Mouse (Mus musculus): ENCODE results near the gene Acot3. TPM values are rescaled to one million over a fixed set of nuclear protein-coding genes. Genes with fewer than 3 reads are reported as not detected.
"Not testable (repeated sequence)": the region's sequence is repeated elsewhere in the genome, so short reads cannot be mapped to it uniquely, and the experiment has no call there.

Gene Acot3
- polyA plus RNA-seq, 1 experiment from 2014 or later = 0.55 TPM

DNA sequence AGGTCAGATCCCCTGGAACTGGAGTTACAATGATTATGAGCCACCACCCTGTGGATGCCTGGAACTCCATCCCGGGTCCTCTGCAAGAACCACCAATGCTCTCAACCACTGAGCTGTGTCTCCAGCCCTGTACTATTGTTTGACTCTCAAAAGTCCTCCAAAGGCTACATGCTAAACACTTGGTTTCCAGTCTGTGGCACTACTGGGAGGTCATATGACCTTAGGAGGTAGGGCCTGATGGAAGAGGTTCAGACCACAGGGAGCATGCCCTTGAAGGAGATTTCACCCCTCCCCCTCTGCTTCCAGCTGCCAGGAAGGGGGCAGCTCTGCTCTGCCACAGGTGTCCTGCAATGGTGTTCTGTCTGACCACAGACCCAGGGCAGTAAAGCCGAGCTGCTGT, 18.6 kb upstream of the Acot3 start:
- 75% methylated on average over 2 of the region's 2 CpGs for WGBS
- not testable (repeated sequence) for H3K27ac ChIP-seq (ENCODE audit: low read depth, low read length); ATAC-seq (ENCODE audit: low FRiP score, low TSS enrichment); H3K27me3 ChIP-seq (ENCODE audit: control insufficient read depth, insufficient read depth, low read length); H3K9ac ChIP-seq (ENCODE audit: low read depth, low read length); H3K4me2 ChIP-seq (replicated peaks; ENCODE audit: low read depth, low read length); H3K4me1 ChIP-seq (ENCODE audit: control insufficient read depth, insufficient read depth, low read length); H3K4me3 ChIP-seq (ENCODE audit: low read length); H3K36me3 ChIP-seq (ENCODE audit: control insufficient read depth, insufficient read depth, low read length); H3K9me3 ChIP-seq (ENCODE audit: control insufficient read depth, low read length)

- Histone ChIP-seq H3K36me3 (ENCODE audit: control insufficient read depth, insufficient read depth, low read length) (no peaks in the 10 kb centered on the region), H3K9ac (ENCODE audit: low read depth, low read length) (no peak overlapping the region), H3K27me3 (ENCODE audit: control insufficient read depth, insufficient read depth, low read length) (no peaks in the 10 kb centered on the region), H3K4me2 (replicated peaks; ENCODE audit: low read depth, low read length) (no peak overlapping the region), H3K9me3 (ENCODE audit: control insufficient read depth, low read length) (peaks cover 2% of the 10 kb centered on the region; the same call in 1 of the 2 replicates), H3K27ac (ENCODE audit: low read depth, low read length) (no peak overlapping the region), H3K4me3 (ENCODE audit: low read length) (no peak overlapping the region), H3K4me1 (ENCODE audit: control insufficient read depth, insufficient read depth, low read length) (no peaks in the 10 kb centered on the region)
- no peak for ATAC-seq (ENCODE audit: low FRiP score, low TSS enrichment)
- WGBS = 30% methylated on average over 4 of the region's 4 CpGs
Observed at GRCm38 (mm10) chr12:84034108-84034507, 17.8 kb upstream of the Acot3 start.

DNA sequence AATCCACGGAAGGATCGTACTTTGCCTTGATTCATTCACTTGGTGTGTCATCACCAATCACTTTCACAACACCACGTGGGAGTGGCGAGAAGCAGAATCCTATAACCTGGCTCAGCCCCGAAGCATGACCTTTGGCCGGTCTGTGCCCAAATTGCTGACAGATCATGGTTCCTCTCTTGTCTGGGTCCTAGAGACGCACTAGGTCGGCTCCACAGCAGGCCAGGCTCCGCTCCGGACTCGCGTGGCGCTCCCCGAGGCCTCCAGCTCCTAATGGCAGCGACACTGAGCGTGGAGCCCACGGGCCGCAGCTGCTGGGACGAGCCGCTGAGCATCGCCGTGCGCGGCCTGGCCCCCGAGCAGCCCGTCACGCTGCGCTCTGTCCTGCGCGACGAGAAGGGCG, 13.7 kb upstream of the Acot3 start, which contains the start of gene Acot4:
Gene Acot4, plus strand, starts transcription at position 139 of the 400 bp plus-strand sequence.
- Histone ChIP-seq H3K4me3 (ENCODE audit: low read length) (peak within 1 kb of the TSS; percentile 36), H3K4me2 (replicated peaks; ENCODE audit: low read depth, low read length) (peak within 1 kb of the TSS; percentile 74), H3K9ac (ENCODE audit: low read depth, low read length) (peak within 1 kb of the TSS; percentile 44)
- WGBS = 5% methylated on average over 22 of the region's 32 CpGs
- H3K36me3 ChIP-seq (ENCODE audit: control insufficient read depth, insufficient read depth, low read length); H3K9me3 ChIP-seq (ENCODE audit: control insufficient read depth, low read length); H3K27ac ChIP-seq (ENCODE audit: low read depth, low read length); H3K27me3 ChIP-seq (ENCODE audit: control insufficient read depth, insufficient read depth, low read length); H3K4me1 ChIP-seq (ENCODE audit: control insufficient read depth, insufficient read depth, low read length): not testable (repeated sequence)
- ATAC-seq (ENCODE audit: low FRiP score, low TSS enrichment) = peak; percentile 73

- H3K4me2 ChIP-seq (replicated peaks; ENCODE audit: low read depth, low read length) = peak within 1 kb of the TSS; percentile 74
- ATAC-seq (ENCODE audit: low FRiP score, low TSS enrichment) = peak; percentile 81
- not testable (repeated sequence) for H3K9me3 ChIP-seq (ENCODE audit: control insufficient read depth, low read length); H3K27ac ChIP-seq (ENCODE audit: low read depth, low read length); H3K4me1 ChIP-seq (ENCODE audit: control insufficient read depth, insufficient read depth, low read length); H3K27me3 ChIP-seq (ENCODE audit: control insufficient read depth, insufficient read depth, low read length); H3K36me3 ChIP-seq (ENCODE audit: control insufficient read depth, insufficient read depth, low read length)
- peak within 1 kb of the TSS; percentile 36 for H3K4me3 ChIP-seq (ENCODE audit: low read length)
- H3K9ac ChIP-seq (ENCODE audit: low read depth, low read length) = peak within 1 kb of the TSS; percentile 44
- WGBS = 5% methylated on average over 39 of the region's 39 CpGs
Observed at GRCm38 (mm10) chr12:84038691-84039111, 13.2 kb upstream of the Acot3 start, which contains the start of gene Gm49366. Gene Gm49366, plus strand, starts transcription at chr12:84038935.

GRCm38 (mm10) chr12:84042248-84042647, 9.7 kb upstream of the Acot3 start:
- Histone ChIP-seq H3K9ac (ENCODE audit: low read depth, low read length) (no peak overlapping the region), H3K36me3 (ENCODE audit: control insufficient read depth, insufficient read depth, low read length) (no peaks in the 10 kb centered on the region), H3K4me2 (replicated peaks; ENCODE audit: low read depth, low read length) (no peak overlapping the region), H3K4me1 (ENCODE audit: control insufficient read depth, insufficient read depth, low read length) (no peaks in the 10 kb centered on the region), H3K9me3 (ENCODE audit: control insufficient read depth, low read length) (peaks cover 2% of the 10 kb centered on the region; the same call in 1 of the 2 replicates), H3K4me3 (ENCODE audit: low read length) (no peak overlapping the region), H3K27ac (ENCODE audit: low read depth, low read length) (no peak overlapping the region), H3K27me3 (ENCODE audit: control insufficient read depth, insufficient read depth, low read length) (no peaks in the 10 kb centered on the region)
- WGBS = 75% methylated on average over 5 of the region's 5 CpGs
- ATAC-seq (ENCODE audit: low FRiP score, low TSS enrichment) = no peak

DNA sequence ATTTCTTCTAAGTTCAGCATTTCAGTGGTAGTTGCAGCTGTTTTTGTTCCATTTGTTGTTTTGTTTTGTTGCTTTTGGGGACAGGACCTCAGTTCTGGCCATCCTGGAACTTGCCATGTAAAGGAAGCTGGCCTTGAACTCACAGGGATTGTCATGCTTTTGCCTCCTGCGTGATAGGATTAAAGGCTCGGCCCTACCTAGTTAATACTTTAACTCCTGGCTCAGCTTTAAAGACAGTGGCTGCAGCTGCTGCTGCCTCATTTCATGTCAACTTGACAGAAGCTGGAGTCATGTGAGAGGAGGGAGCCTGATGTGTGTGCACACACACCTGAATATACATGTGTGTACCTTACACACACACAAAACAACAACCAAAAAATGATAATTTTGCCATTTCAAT, 7.9 kb upstream of the Acot3 start:
- Histone ChIP-seq H3K36me3 (ENCODE audit: control insufficient read depth, insufficient read depth, low read length) (no peaks in the 10 kb centered on the region), H3K4me1 (ENCODE audit: control insufficient read depth, insufficient read depth, low read length) (no peaks in the 10 kb centered on the region), H3K4me2 (replicated peaks; ENCODE audit: low read depth, low read length) (no peak overlapping the region), H3K27me3 (ENCODE audit: control insufficient read depth, insufficient read depth, low read length) (no peaks in the 10 kb centered on the region), H3K9me3 (ENCODE audit: control insufficient read depth, low read length) (peaks cover 8% of the 10 kb centered on the region), H3K4me3 (ENCODE audit: low read length) (no peak overlapping the region), H3K9ac (ENCODE audit: low read depth, low read length) (no peak overlapping the region), H3K27ac (ENCODE audit: low read depth, low read length) (no peak overlapping the region)
- ATAC-seq (ENCODE audit: low FRiP score, low TSS enrichment) = no peak
- 76% methylated on average over 2 of the region's 2 CpGs for WGBS

GRCm38 (mm10) chr12:84046906-84047305, 5.0 kb upstream of the Acot3 start:
- no peak overlapping the region for H3K27ac ChIP-seq (ENCODE audit: low read depth, low read length)
- no peaks in the 10 kb centered on the region for H3K4me1 ChIP-seq (ENCODE audit: control insufficient read depth, insufficient read depth, low read length)
- H3K4me2 ChIP-seq (replicated peaks; ENCODE audit: low read depth, low read length) = no peak overlapping the region
- no peak overlapping the region for H3K4me3 ChIP-seq (ENCODE audit: low read length)
- ATAC-seq (ENCODE audit: low FRiP score, low TSS enrichment) = no peak
- H3K9me3 ChIP-seq (ENCODE audit: control insufficient read depth, low read length) = peaks cover 7% of the 10 kb centered on the region
- no peak overlapping the region for H3K9ac ChIP-seq (ENCODE audit: low read depth, low read length)
- H3K27me3 ChIP-seq (ENCODE audit: control insufficient read depth, insufficient read depth, low read length) = no peaks in the 10 kb centered on the region
- 90% methylated on average over 1 of the region's 1 CpGs for WGBS
- no peaks in the 10 kb centered on the region for H3K36me3 ChIP-seq (ENCODE audit: control insufficient read depth, insufficient read depth, low read length)

DNA sequence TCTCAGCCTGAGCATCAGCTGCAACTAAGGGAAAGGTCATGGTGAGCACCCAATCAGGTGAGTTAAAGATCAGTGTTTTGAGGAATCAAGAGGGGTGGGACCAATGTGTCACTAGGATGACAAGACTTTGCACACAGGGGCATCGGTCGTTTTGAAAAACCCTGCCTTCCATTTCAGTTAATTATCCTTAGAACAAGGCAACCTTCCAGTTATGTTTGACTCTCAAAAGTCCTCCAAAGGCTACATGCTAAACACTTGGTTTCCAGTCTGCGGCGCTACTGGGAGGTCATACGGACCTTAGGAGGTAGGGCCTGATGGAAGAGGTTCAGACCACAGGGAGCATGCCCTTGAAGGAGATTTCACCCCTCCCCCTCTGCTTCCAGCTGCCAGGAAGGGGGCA, 1.2 kb upstream of the Acot3 start:
- not testable (repeated sequence) for H3K4me1 ChIP-seq (ENCODE audit: control insufficient read depth, insufficient read depth, low read length); H3K4me3 ChIP-seq (ENCODE audit: low read length); H3K27me3 ChIP-seq (ENCODE audit: control insufficient read depth, insufficient read depth, low read length); ATAC-seq (ENCODE audit: low FRiP score, low TSS enrichment); H3K9ac ChIP-seq (ENCODE audit: low read depth, low read length); H3K4me2 ChIP-seq (replicated peaks; ENCODE audit: low read depth, low read length); H3K27ac ChIP-seq (ENCODE audit: low read depth, low read length); H3K9me3 ChIP-seq (ENCODE audit: control insufficient read depth, low read length); H3K36me3 ChIP-seq (ENCODE audit: control insufficient read depth, insufficient read depth, low read length)
- 83% methylated on average over 5 of the region's 5 CpGs for WGBS

DNA sequence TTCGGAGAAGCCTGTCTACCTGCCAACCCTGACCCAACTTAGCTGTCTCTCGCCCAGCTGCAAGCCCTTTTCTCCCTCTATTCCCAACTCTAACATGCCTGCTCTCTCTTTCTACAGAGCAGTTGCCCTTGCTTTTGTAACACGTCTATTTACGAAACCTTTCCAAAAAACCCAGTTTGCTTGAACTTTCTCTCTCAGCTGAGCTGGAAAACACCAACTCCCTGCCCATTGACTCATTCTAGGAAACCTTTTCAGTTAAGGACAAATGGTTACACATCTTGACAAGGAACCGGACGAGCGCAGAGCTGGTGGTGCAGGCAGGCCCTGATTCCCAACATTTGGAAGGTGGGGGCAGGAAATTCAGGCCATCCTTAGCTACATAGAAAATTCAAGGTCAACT, 665 bp downstream of the Acot3 start:
- H3K9ac ChIP-seq (ENCODE audit: low read depth, low read length) = no peak overlapping the region
- H3K36me3 ChIP-seq (ENCODE audit: control insufficient read depth, insufficient read depth, low read length) = no peaks in the 10 kb centered on the region
- no peaks in the 10 kb centered on the region for H3K4me1 ChIP-seq (ENCODE audit: control insufficient read depth, insufficient read depth, low read length)
- no peak overlapping the region for H3K4me2 ChIP-seq (replicated peaks; ENCODE audit: low read depth, low read length)
- H3K27ac ChIP-seq (ENCODE audit: low read depth, low read length) = no peak overlapping the region
- no peak for ATAC-seq (ENCODE audit: low FRiP score, low TSS enrichment)
- 89% methylated on average over 7 of the region's 7 CpGs for WGBS
- peaks cover 9% of the 10 kb centered on the region; the same call in 1 of the 2 replicates for H3K27me3 ChIP-seq (ENCODE audit: control insufficient read depth, insufficient read depth, low read length)
- peaks cover 7% of the 10 kb centered on the region for H3K9me3 ChIP-seq (ENCODE audit: control insufficient read depth, low read length)
- no peak overlapping the region for H3K4me3 ChIP-seq (ENCODE audit: low read length)

Data from kidney, embryonic 14.5 days (tissue).